In the genomic region with DNA sequence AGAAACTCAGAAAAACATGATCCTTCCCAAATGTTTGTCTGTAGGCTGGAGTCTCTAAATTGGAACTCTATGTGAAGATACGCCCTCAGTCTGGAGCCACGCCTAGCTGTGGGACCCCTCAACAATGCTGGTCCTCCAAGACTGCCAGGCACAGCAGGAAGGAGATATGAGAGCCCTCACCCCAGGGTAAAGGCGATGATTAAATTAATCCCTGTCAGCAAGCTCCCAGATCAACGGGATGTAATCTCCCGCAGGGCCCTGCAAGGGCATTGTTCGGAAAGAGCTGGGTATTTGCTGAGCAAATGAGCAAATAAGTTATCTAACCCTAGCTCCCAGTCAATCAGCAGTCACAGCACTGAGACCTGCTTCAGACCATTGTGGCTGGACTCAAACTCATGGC, we compare ENCODE assay signal across 7 mouse cellular contexts.
"Had no signal": no experiment of that assay in that cellular context is flagged by ENCODE, and none has a peak within 500 bp of the region (broad histone marks: within the 10 kb centered on the region; RNA-seq: fewer than 3 reads in every experiment).

No protein-coding gene starts in this region.

- H3K4me2 ChIP-seq: kidney, embryonic 15.5 days; limb, embryonic 13.5 days; midbrain, embryonic 12.5 days had no signal

- H3K9ac ChIP-seq: kidney, embryonic 15.5 days; limb, embryonic 13.5 days; midbrain, embryonic 12.5 days had no signal

- H3K27ac ChIP-seq: kidney, embryonic 15.5 days; limb, embryonic 13.5 days; midbrain, embryonic 12.5 days had no signal

- H3K4me3 ChIP-seq: kidney, embryonic 15.5 days; limb, embryonic 13.5 days; midbrain, embryonic 12.5 days had no signal

- H3K9me3 ChIP-seq: kidney, embryonic 15.5 days; limb, embryonic 13.5 days; midbrain, embryonic 12.5 days had no signal

- DNase-seq: kidney, adult 2 months; kidney, postnatal 14 days; left cerebral cortex, postnatal 4 days; right cerebral cortex, postnatal 14 days had no signal

- H3K36me3 ChIP-seq: kidney, embryonic 15.5 days; limb, embryonic 13.5 days; midbrain, embryonic 12.5 days had no signal
